Mouse (Mus musculus) natural killer cell, adult 2 months (primary cell): ENCODE results near the gene Sbf2.
"Not testable (repeated sequence)": the region's sequence is repeated elsewhere in the genome, so short reads cannot be mapped to it uniquely, and the experiment has no call there.

Experiments used
- DNase-seq, 2 experiments: peaks; one replicate each; pipeline ENCODE4 v3.0.0; 2022; ENCODE audit warnings: low spot score in 2 of 2

Gene Sbf2

GRCm38 (mm10) chr7:110583705-110584104 lies 31.0 kb downstream of the Sbf2 start:
- DNase-seq, result no peak

GRCm38 (mm10) chr7:110565815-110566549 lies 48.7 kb downstream of the Sbf2 start:
- DNase-seq, result no peak

GRCm38 (mm10) chr7:110561647-110562046 lies 53.1 kb downstream of the Sbf2 start:
- DNase-seq, result no peak

- no peak for DNase-seq
Measured at GRCm38 (mm10) chr7:110557001-110557400, 57.7 kb downstream of the Sbf2 start.

DNA sequence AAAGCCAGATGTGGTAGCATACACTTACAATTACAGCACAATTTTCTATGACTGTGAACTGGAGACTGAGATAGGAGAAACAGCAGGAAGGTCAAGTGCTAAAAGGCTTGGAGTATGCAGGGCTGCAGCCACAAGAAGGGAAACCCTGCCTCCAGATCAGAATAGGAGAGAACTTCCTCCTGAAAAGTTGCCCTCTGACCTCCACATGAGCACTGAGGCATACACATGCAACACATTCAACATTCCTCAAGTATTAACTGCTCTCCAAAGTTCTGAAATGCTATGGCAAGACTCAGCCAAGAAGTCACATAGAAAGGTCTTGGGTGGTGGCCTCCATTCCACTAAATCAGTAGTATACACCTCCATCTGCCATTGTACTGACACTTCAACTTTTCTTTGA lies 58.5 kb downstream of the Sbf2 start:
- DNase-seq, result no peak

GRCm38 (mm10) chr7:110555260-110555659 lies 59.5 kb downstream of the Sbf2 start:
- no peak for DNase-seq

DNA sequence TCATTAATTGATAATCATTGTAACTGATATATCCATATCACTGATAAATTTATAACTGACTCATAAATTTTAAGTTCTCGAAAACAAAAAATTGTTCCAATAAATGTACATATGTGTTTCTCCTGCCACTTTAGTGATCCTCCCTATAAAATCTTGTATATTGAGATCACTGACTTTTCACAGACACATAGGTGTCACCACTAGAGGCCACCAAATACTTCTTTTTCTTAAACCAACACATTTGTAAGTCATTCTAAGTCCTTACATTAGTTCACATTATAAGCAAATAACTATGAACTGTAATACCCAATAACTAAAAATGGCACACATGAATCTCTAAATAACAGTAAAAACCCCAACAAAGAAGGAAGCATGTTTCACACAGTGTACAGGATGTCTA lies 66.5 kb downstream of the Sbf2 start:
- DNase-seq, result no peak

DNA sequence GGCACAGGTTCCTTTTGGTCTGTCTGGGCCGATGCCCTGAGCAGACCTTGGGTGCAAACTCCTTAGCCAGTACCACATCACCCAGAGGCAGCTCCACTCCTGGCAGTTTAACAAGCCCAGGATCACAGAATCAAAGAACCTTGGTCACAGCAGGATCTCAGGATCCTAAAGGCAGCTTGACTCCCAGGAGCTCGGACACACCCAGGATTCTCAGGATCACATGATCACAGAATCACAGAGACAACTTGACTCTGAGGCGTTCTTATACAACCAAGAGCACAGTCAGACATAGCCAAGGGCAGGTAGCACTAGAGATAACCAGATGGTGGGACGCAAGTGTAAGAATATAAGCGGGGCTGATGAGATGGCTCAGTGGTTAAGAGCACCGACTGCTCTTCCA lies 71.4 kb downstream of the Sbf2 start:
- DNase-seq, result no peak

DNA sequence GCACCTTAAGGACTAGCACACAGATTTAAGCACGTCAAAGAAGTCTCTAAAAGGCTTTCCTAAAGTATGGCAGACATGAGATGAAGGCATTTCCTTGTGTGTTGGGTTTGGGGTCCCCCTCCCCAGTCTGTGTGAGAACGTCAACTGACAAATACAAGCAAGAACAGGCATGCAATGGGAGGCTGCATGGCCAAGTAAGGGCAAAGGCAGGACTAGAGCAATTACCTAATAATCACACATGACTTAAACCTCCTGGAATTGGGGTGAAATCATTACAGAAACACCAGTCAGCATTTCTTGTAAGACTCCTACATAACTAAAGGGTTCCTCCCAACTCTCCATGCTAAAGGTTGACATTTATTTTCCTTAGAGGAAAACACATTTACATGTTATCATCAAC lies 75.5 kb downstream of the Sbf2 start:
- no peak for DNase-seq

DNA sequence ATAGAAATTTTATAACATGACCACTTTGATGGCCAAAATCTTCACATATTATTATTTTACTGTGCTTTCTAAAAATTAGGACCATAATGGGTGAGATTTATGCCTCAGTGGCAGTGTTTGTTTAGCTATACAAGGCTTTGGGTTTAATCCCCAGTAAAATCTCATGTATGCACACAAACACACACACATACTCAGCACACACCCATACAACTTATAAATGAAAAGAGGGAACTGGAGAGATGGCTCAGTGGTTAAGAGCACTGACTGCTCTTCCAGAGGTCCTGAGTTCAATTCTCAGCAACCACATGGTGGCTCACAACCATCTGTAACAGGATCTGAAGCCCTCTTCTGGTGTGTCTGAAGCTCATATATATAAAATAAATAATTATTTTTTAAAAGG lies 84.4 kb downstream of the Sbf2 start:
- DNase-seq, result not testable (repeated sequence)

DNA sequence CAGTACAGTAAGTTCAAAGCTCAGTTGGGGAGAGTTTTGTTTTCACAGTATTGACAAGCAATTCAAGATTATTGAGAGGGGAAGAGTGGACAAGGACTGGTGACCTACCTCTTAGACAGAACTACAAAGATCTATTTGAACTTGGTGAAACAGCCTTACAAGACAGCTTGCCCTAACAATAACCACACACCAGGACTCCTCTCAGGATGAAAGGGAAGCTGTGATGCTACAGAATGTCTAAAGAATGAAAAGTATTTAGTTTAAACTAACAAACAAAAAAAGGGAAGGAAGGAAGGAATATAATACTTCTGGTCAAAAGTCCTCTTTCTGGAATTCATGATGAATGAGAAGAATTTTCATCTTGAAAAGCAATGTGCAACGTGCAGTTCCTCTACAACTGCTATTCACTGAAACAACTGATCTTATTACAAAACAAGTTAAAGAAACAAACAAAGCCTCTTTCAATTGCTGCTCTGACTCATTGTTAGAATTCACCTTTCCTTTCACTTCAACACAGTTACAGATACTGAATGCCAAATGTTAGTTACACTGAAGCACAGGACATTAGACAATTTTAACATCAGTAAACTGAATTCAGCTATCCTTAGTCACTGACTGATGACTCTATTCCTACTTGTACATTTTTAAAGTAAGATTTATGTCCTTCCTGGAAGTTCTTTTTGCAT lies 89.5 kb downstream of the Sbf2 start:
- no peak for DNase-seq

GRCm38 (mm10) chr7:110516241-110517220 lies 98.2 kb downstream of the Sbf2 start:
- no peak for DNase-seq

GRCm38 (mm10) chr7:110514131-110514530 lies 100.6 kb downstream of the Sbf2 start:
- DNase-seq, result no peak

DNA sequence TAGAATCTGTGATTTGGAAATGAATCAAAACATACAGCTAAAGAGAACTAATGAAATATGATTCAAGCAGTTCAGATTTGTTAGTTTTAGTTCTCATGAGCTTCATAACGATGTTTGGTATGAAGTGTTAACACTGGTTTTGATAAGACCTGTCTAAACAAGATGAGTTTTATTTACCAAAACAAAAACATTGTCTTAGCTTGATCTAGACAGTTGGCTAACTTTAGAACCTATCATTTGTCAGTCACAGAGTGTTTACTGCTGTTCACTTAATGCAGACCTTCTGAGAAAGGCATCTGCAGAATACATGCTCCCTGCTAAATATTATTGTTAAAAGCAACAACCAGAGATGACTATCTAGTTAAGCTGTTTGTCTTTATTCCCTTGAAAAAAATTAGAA lies 116.1 kb downstream of the Sbf2 start:
- no peak for DNase-seq

DNA sequence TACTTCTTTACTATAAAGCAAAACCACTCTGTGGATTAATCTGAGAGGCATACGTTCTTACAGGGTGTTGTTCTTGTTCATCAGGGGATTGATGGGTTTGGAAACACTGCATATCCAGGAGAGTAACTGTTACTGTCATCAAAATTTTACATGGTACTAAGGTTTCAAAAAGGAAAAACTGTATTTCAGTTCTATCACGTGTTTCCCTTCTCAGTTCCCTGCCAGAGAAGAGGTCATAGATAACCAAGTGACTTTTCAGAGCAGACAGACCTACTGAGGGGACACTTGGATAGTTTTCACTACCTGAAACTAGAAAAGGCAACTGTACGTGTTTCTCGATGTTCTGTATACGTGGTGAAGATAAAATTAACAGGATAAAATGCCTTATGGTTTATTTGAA lies 123.7 kb downstream of the Sbf2 start:
- no peak for DNase-seq

DNA sequence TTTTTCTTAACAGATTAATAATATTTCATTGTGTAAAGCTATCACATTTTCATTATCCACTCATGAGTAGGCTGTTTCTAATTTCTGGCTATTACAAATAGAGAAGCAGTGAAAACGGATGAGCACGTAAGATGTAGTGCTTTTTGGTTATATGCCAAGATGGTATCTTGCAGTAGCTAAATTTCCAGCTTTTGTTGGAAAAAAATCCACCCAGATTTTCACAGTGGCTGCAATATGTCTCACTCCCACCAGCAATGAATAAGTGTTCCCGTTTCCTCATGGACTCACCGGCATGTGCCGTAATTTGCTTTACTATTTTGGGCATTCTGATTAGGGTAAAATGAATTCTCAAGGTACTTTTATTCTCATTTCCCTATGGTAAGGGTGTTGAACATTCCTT lies 129.7 kb downstream of the Sbf2 start:
- no peak for DNase-seq

GRCm38 (mm10) chr7:110470987-110471386 lies 143.7 kb downstream of the Sbf2 start:
- DNase-seq, result no peak

DNA sequence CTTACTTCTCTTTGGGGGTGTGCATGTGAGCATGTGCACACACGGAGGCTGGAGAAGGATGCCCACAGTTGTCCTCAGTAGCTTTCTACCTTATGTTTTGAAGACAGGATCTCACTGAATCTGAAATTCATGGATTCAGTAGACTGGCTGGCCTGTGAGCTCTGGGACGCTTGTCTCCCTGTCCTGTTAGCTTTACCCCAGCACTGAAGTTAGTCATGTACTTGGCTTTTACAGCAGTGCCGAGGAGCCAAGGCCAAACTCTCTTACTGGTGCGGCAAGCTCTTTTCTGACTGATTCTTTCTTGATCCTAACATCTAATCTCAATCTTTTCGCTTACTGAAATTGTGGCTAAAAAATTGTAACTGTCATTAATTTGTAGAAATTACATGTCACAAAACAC lies 151.3 kb downstream of the Sbf2 start:
- DNase-seq, result no peak

DNA sequence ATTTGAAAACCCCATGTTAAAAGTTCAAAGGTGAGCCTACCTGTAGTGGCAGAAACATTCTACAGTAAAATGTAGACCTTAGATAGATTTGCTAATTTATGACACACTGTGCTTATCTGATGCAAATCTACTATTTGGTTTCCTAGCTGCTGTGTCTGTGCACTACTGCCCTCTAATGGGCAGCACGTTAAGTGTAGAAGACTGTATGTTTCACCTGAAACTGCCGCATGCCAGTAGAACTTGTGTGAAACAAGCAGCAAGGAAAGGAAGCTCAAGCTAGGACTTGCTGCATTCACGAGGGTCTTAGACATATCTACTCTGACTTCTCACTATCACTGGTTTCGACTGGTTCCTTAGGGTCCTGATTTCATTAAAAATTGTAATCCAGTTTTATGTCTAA lies 182.4 kb downstream of the Sbf2 start:
- DNase-seq, result peak; percentile 8 to 44

- no peak for DNase-seq
Measured at GRCm38 (mm10) chr7:110416318-110416717, 198.4 kb downstream of the Sbf2 start.

DNA sequence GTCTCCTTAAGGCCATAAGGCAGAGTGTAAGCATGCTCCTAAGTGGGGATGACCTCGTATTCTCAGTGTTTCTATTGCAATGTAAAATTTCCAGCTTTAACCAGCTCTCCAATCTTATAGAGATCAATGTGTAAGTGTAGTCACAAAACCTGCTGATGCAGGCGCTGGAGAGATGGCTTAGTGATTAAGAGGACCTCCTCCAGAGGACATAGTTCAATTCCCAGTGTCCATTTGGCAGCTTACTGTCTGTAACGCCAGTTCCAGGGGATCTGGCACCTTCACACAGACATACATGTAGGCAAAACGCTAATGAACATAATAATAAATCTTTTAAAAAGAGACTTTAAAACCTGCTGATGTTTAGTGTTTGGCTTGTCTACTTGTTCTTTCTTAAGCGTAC lies 200.4 kb downstream of the Sbf2 start:
- DNase-seq, result no peak

GRCm38 (mm10) chr7:110402092-110402491 lies 212.6 kb downstream of the Sbf2 start:
- no peak for DNase-seq
